ENCODE assay signal across 8 mouse cellular contexts in genomic region chr2:83759216-83759648, GRCm38 (mm10). TPM values are rescaled to one million over a fixed set of nuclear protein-coding genes. Genes with fewer than 3 reads are reported as not detected.
A peak's percentile ranks its signal among the peaks of the same experiment; 100 is the strongest.
DNase-seq lines count a peak whose midpoint lies in the region; ATAC-seq and TF ChIP-seq lines count a peak whose summit lies in the region.

No protein-coding gene starts in this region.

- DNase-seq in heart, postnatal 4 days = no peak
- no peak for DNase-seq in forebrain, postnatal 0 days
- peak; percentile 80 for DNase-seq in kidney, postnatal 14 days
- no peak for DNase-seq in frontal cortex, postnatal 14 days (ENCODE audit: low spot score in 2 of 2)
- DNase-seq in frontal cortex, postnatal 25 days (ENCODE audit: low spot score in 2 of 2) = no peak

- H3K27me3 ChIP-seq in heart, embryonic 13.5 days (replicated peaks) = peaks cover 52% of the 10 kb centered on the region
- H3K27me3 ChIP-seq in forebrain, postnatal 0 days (ENCODE audit: insufficient read depth, low read length) = no peaks in the 10 kb centered on the region
- H3K27me3 ChIP-seq in stomach, embryonic 14.5 days (ENCODE audit: control insufficient read depth, insufficient read depth, low read length) = no peaks in the 10 kb centered on the region

- peaks cover 30% of the 10 kb centered on the region for H3K36me3 ChIP-seq in heart, embryonic 13.5 days
- H3K36me3 ChIP-seq in forebrain, postnatal 0 days (ENCODE audit: insufficient read depth) = no peaks in the 10 kb centered on the region
- peaks cover 5% of the 10 kb centered on the region; the same call in 1 of the 2 replicates for H3K36me3 ChIP-seq in stomach, embryonic 14.5 days (ENCODE audit: control insufficient read depth, insufficient read depth, low read length)

- ATAC-seq in heart, embryonic 13.5 days (ENCODE audit: extremely low read depth, insufficient number of reproducible peaks, low FRiP score, low TSS enrichment) = peak; percentile 19
- peak; percentile 76 for ATAC-seq in forebrain, postnatal 0 days
- 0 out of 2 replicates have a peak, but pooled peaks have one; percentile 14 for ATAC-seq in stomach, embryonic 14.5 days (ENCODE audit: insufficient number of reproducible peaks, insufficient read depth, low FRiP score, low read depth)
- no peak for ATAC-seq in megakaryocyte progenitor cell, adult 5-6 weeks (replicated peaks; ENCODE audit: poor library complexity)

- H3K27ac ChIP-seq in heart, embryonic 13.5 days (replicated peaks) = peak overlapping the region; percentile 79
- no peak overlapping the region for H3K27ac ChIP-seq in forebrain, postnatal 0 days (ENCODE audit: low read depth, low read length)
- H3K27ac ChIP-seq in stomach, embryonic 14.5 days (ENCODE audit: low read length) = no peak overlapping the region

- peak overlapping the region; percentile 45; the same call in 1 of the 2 replicates for H3K9ac ChIP-seq in heart, embryonic 13.5 days
- H3K9ac ChIP-seq in forebrain, postnatal 0 days = peak overlapping the region; percentile 28
- no peak overlapping the region for H3K9ac ChIP-seq in stomach, embryonic 14.5 days (replicated peaks; ENCODE audit: low read depth, low read length)

- no peak for TF ChIP-seq CTCF in forebrain, postnatal 0 days (IDR thresholded peaks at IDR 0.05; ENCODE audit: low read depth)

- H3K4me3 ChIP-seq in heart, embryonic 13.5 days = peak overlapping the region; percentile 32
- peak overlapping the region; percentile 4; the same call in 1 of the 2 replicates for H3K4me3 ChIP-seq in forebrain, postnatal 0 days (ENCODE audit: low read depth, low read length)
- H3K4me3 ChIP-seq in stomach, embryonic 14.5 days (ENCODE audit: low read depth, low read length) = no peak overlapping the region

- peak overlapping the region; percentile 64 for H3K4me2 ChIP-seq in heart, embryonic 13.5 days
- H3K4me2 ChIP-seq in forebrain, postnatal 0 days (ENCODE audit: low read depth) = peak overlapping the region; percentile 30
- no peak overlapping the region for H3K4me2 ChIP-seq in stomach, embryonic 14.5 days (replicated peaks; ENCODE audit: low read depth, low read length)

- WGBS in heart, embryonic 13.5 days = 26% methylated on average over 11 of the region's 11 CpGs
- WGBS in forebrain, postnatal 0 days = 11% methylated on average over 11 of the region's 11 CpGs
- WGBS in stomach, embryonic 14.5 days = 60% methylated on average over 11 of the region's 11 CpGs

- H3K9me3 ChIP-seq in heart, embryonic 13.5 days = no peaks in the 10 kb centered on the region
- no peaks in the 10 kb centered on the region for H3K9me3 ChIP-seq in forebrain, postnatal 0 days (ENCODE audit: low read length)
- H3K9me3 ChIP-seq in stomach, embryonic 14.5 days (ENCODE audit: control insufficient read depth, low read depth, low read length) = no peaks in the 10 kb centered on the region

- H3K4me1 ChIP-seq in heart, embryonic 13.5 days = peaks cover 18% of the 10 kb centered on the region
- no peaks in the 10 kb centered on the region for H3K4me1 ChIP-seq in forebrain, postnatal 0 days (ENCODE audit: insufficient read depth)
- H3K4me1 ChIP-seq in stomach, embryonic 14.5 days (ENCODE audit: control insufficient read depth, insufficient read depth, low read length) = peaks cover 5% of the 10 kb centered on the region; the same call in 1 of the 2 replicates

RNA-seq across cellular contexts. Expression of gene Itgav, which starts 35.0 kb away (rescaled TPM):
- polyA plus RNA-seq in heart, embryonic 13.5 days (2015; fragmentation: Nextera tagmentation; extraction: Ambion mirVana) = 48.8 and 50.4 TPM in 2 replicates
- 10 to 100 TPM; 57.2 to 64.7 TPM for total RNA-seq in heart, postnatal 4 days (2021)
- 17.2 and 27.7 TPM in 2 replicates for total RNA-seq in forebrain, postnatal 0 days (2014; rRNA removed)
- 17.6 and 22.6 TPM in 2 replicates for polyA plus RNA-seq in forebrain, postnatal 0 days (2015; fragmentation: Nextera tagmentation; extraction: Ambion mirVana)
- polyA plus RNA-seq in stomach, embryonic 14.5 days (2014; fragmentation: Nextera tagmentation; extraction: Ambion mirVana) = 96.2 and 106 TPM in 2 replicates
- 23.4 and 30.9 TPM in 2 replicates for total RNA-seq in megakaryocyte progenitor cell, adult 5-6 weeks (2015)
- 9.5 and 20.9 TPM in 2 replicates for total RNA-seq in megakaryocyte progenitor cell, adult 5-6 weeks (2017)

RNA-seq across cellular contexts. Expression of gene Fam171b, which starts 53.2 kb away (rescaled TPM):
- 2.1 and 2.7 TPM in 2 replicates for polyA plus RNA-seq in heart, embryonic 13.5 days (2015; fragmentation: Nextera tagmentation; extraction: Ambion mirVana)
- total RNA-seq in heart, postnatal 4 days (2021) = 1 to 10 TPM; 1.3 to 1.6 TPM
- total RNA-seq in forebrain, postnatal 0 days (2014; rRNA removed) = 116 and 118 TPM in 2 replicates
- 82.7 and 98.9 TPM in 2 replicates for polyA plus RNA-seq in forebrain, postnatal 0 days (2015; fragmentation: Nextera tagmentation; extraction: Ambion mirVana)
- 21.9 and 22.8 TPM in 2 replicates for polyA plus RNA-seq in stomach, embryonic 14.5 days (2014; fragmentation: Nextera tagmentation; extraction: Ambion mirVana)
- not detected in 2 replicates for total RNA-seq in megakaryocyte progenitor cell, adult 5-6 weeks (2015)
- total RNA-seq in megakaryocyte progenitor cell, adult 5-6 weeks (2017) = not detected in 2 replicates

Comparison
In these comparisons a context has a peak if more than half of its experiments do, and no peak if none do; other contexts are left out.
1. RNA of gene Fam171b, which starts 53.2 kb away (total RNA-seq): 116 to 118 TPM in forebrain, postnatal 0 days; 1.3 to 1.6 TPM in heart, postnatal 4 days and not detected in megakaryocyte progenitor cell, adult 5-6 weeks; every median in the first group is over 10 times any median in the second.